Mouse (Mus musculus) layer of hippocampus, adult 8-10 months (tissue): ENCODE data around the gene Mff. TPM values are rescaled to one million over a fixed set of nuclear protein-coding genes. Genes with fewer than 3 reads are reported as not detected.

Experiments used
- DNase-seq, 2 experiments: peaks; one replicate each; pipeline ENCODE4 v3.0.0; 2022; ENCODE audit warnings: low spot score in 2 of 2
- total RNA-seq, 4 experiments: library from RNA; stranded (reverse); gene quantifications; 2 replicates each; pipeline ENCODE4 v1.2.4; 2022

Gene Mff
- total RNA-seq = 100 to 1,000 TPM; 236 to 287 (median 263) TPM

GRCm38 (mm10) chr1:82724339-82725025 lies at the start of gene Mff:
TSS of gene Mff (plus strand) at chr1:82724890.
- DNase-seq = peak; percentile 91 to 92

GRCm38 (mm10) chr1:82686328-82686727 lies 38.4 kb upstream of the Mff start:
- no peak for DNase-seq

GRCm38 (mm10) chr1:82686866-82687265 lies 37.8 kb upstream of the Mff start:
- DNase-seq = no peak

- no peak for DNase-seq
Measured at GRCm38 (mm10) chr1:82687931-82688330, 36.8 kb upstream of the Mff start.

- no peak for DNase-seq
Measured at GRCm38 (mm10) chr1:82695915-82696314, 28.8 kb upstream of the Mff start.

GRCm38 (mm10) chr1:82717816-82718512 lies 6.7 kb upstream of the Mff start:
- DNase-seq = no peak

GRCm38 (mm10) chr1:82725026-82725874 lies 560 bp downstream of the Mff start:
- DNase-seq = no peak

GRCm38 (mm10) chr1:82725875-82726185 lies 1.1 kb downstream of the Mff start:
- DNase-seq = no peak

GRCm38 (mm10) chr1:82726482-82726881 lies 1.8 kb downstream of the Mff start:
- DNase-seq = no peak

- DNase-seq = no peak
Measured at GRCm38 (mm10) chr1:82733357-82733756, 8.7 kb downstream of the Mff start.

- no peak for DNase-seq
Measured at GRCm38 (mm10) chr1:82738066-82738465, 13.4 kb downstream of the Mff start.

- no peak for DNase-seq
Measured at GRCm38 (mm10) chr1:82741539-82741938, 16.8 kb downstream of the Mff start.

GRCm38 (mm10) chr1:82743962-82744361 lies 19.3 kb downstream of the Mff start:
- no peak for DNase-seq

GRCm38 (mm10) chr1:82746408-82746807 lies 21.7 kb downstream of the Mff start:
- DNase-seq = peak in 1 of 2 experiments; percentile 16

- DNase-seq = no peak
Measured at GRCm38 (mm10) chr1:82747714-82748452, 23.2 kb downstream of the Mff start.

GRCm38 (mm10) chr1:82759520-82759919 lies 34.8 kb downstream of the Mff start:
- no peak for DNase-seq

- DNase-seq = no peak
Measured at GRCm38 (mm10) chr1:82761454-82762169, 36.9 kb downstream of the Mff start.

- DNase-seq = no peak
Measured at GRCm38 (mm10) chr1:82762274-82762673, 37.6 kb downstream of the Mff start.

GRCm38 (mm10) chr1:82766227-82766626 lies 41.5 kb downstream of the Mff start:
- no peak for DNase-seq

- DNase-seq = no peak
Measured at GRCm38 (mm10) chr1:82766641-82767040, 42.0 kb downstream of the Mff start.

GRCm38 (mm10) chr1:82768269-82768668 lies 43.6 kb downstream of the Mff start, which contains the start of gene Tm4sf20:
TSS of gene Tm4sf20 (minus strand) at chr1:82768461.
- DNase-seq = no peak
